Mouse (Mus musculus): ENCODE data around the gene Csnk1e. TPM values are rescaled to one million over a fixed set of nuclear protein-coding genes. Genes with fewer than 3 reads are reported as not detected.
"Not testable (repeated sequence)": the region's sequence is repeated elsewhere in the genome, so short reads cannot be mapped to it uniquely, and the experiment has no call there.

The Csnk1e gene
- polyA plus RNA-seq, 1 experiment from 2014 or later, result 7.5 TPM

- Histone ChIP-seq H3K4me1 (ENCODE audit: insufficient read depth) (no peaks in the 10 kb centered on the region), H3K27ac (ENCODE audit: low read depth) (no peak overlapping the region), H3K9ac (replicated peaks) (no peak overlapping the region), H3K36me3 (replicated peaks; ENCODE audit: insufficient read depth, low read length) (no peaks in the 10 kb centered on the region), H3K9me3 (ENCODE audit: low read length) (no peaks in the 10 kb centered on the region), H3K4me2 (ENCODE audit: low read depth, low read length) (no peak overlapping the region), H3K4me3 (ENCODE audit: low read depth, low read length) (no peak overlapping the region), H3K27me3 (ENCODE audit: insufficient read depth, low read length) (no peaks in the 10 kb centered on the region)
- TF ChIP-seq CTCF (IDR thresholded peaks at IDR 0.05; ENCODE audit: low read depth), result no peak
- no peak for TF ChIP-seq EP300 (IDR thresholded peaks at IDR 0.05; ENCODE audit: low read depth)
- ATAC-seq (no peak), DNase-seq (no peak)
- WGBS (ENCODE audit: insufficient replicate concordance), result 29% methylated on average over 17 of the region's 17 CpGs
Observed at GRCm38 (mm10) chr15:79470583-79470982, 15.2 kb upstream of the Csnk1e start.

- Histone ChIP-seq H3K9ac (replicated peaks) (no peak overlapping the region), H3K27ac (ENCODE audit: low read depth) (no peak overlapping the region), H3K9me3 (ENCODE audit: low read length) (no peaks in the 10 kb centered on the region), H3K4me3 (ENCODE audit: low read depth, low read length) (no peak overlapping the region), H3K4me1 (ENCODE audit: insufficient read depth) (no peaks in the 10 kb centered on the region), H3K4me2 (ENCODE audit: low read depth, low read length) (no peak overlapping the region), H3K27me3 (ENCODE audit: insufficient read depth, low read length) (no peaks in the 10 kb centered on the region), H3K36me3 (replicated peaks; ENCODE audit: insufficient read depth, low read length) (no peaks in the 10 kb centered on the region)
- TF ChIP-seq EP300 (IDR thresholded peaks at IDR 0.05; ENCODE audit: low read depth), result no peak
- TF ChIP-seq CTCF (IDR thresholded peaks at IDR 0.05; ENCODE audit: low read depth), result no peak
- WGBS (ENCODE audit: insufficient replicate concordance), result 72% methylated on average over 5 of the region's 5 CpGs
- ATAC-seq (no peak), DNase-seq (no peak)
Observed at GRCm38 (mm10) chr15:79469577-79469976, 14.2 kb upstream of the Csnk1e start.

- H3K27me3 ChIP-seq (ENCODE audit: insufficient read depth, low read length), result 0 out of 2 replicates have a peak, but pooled peaks cover 6% of the 10 kb centered on the region
- H3K27ac ChIP-seq (ENCODE audit: low read depth), result no peak overlapping the region
- 8% methylated on average over 18 of the region's 18 CpGs for WGBS (ENCODE audit: insufficient replicate concordance)
- no peak overlapping the region for H3K9ac ChIP-seq (replicated peaks)
- no peaks in the 10 kb centered on the region for H3K36me3 ChIP-seq (replicated peaks; ENCODE audit: insufficient read depth, low read length)
- ATAC-seq (peak; percentile 72), DNase-seq (peak; percentile 87)
- no peaks in the 10 kb centered on the region for H3K4me1 ChIP-seq (ENCODE audit: insufficient read depth)
- no peak overlapping the region for H3K4me3 ChIP-seq (ENCODE audit: low read depth, low read length)
- H3K4me2 ChIP-seq (ENCODE audit: low read depth, low read length), result no peak overlapping the region
- TF ChIP-seq EP300 (IDR thresholded peaks at IDR 0.05; ENCODE audit: low read depth) (no peak), CTCF (IDR thresholded peaks at IDR 0.05; ENCODE audit: low read depth) (peak; percentile 99)
- no peaks in the 10 kb centered on the region for H3K9me3 ChIP-seq (ENCODE audit: low read length)
Observed at GRCm38 (mm10) chr15:79466601-79467286, 11.4 kb upstream of the Csnk1e start.

- 0 out of 2 replicates have a peak overlapping the region, but pooled peaks have one; percentile 2 for H3K27ac ChIP-seq (ENCODE audit: low read depth)
- H3K9me3 ChIP-seq (ENCODE audit: low read length), result no peaks in the 10 kb centered on the region
- no peaks in the 10 kb centered on the region for H3K36me3 ChIP-seq (replicated peaks; ENCODE audit: insufficient read depth, low read length)
- H3K27me3 ChIP-seq (ENCODE audit: insufficient read depth, low read length), result no peaks in the 10 kb centered on the region
- WGBS (ENCODE audit: insufficient replicate concordance), result 52% methylated on average over 6 of the region's 6 CpGs
- TF ChIP-seq CTCF (IDR thresholded peaks at IDR 0.05; ENCODE audit: low read depth), result no peak
- no peak for TF ChIP-seq EP300 (IDR thresholded peaks at IDR 0.05; ENCODE audit: low read depth)
- H3K9ac ChIP-seq (replicated peaks), result no peak overlapping the region
- ATAC-seq, result peak; percentile 44
- peaks cover 13% of the 10 kb centered on the region for H3K4me1 ChIP-seq (ENCODE audit: insufficient read depth)
- no peak overlapping the region for H3K4me2 ChIP-seq (ENCODE audit: low read depth, low read length)
- H3K4me3 ChIP-seq (ENCODE audit: low read depth, low read length), result no peak overlapping the region
- no peak for DNase-seq
Observed at GRCm38 (mm10) chr15:79456546-79456945, 1.2 kb upstream of the Csnk1e start.

GRCm38 (mm10) chr15:79456104-79456503 is 738 bp upstream of the Csnk1e start:
- not testable (repeated sequence) for ATAC-seq; H3K27me3 ChIP-seq (ENCODE audit: insufficient read depth, low read length); H3K9ac ChIP-seq (replicated peaks); DNase-seq; H3K4me2 ChIP-seq (ENCODE audit: low read depth, low read length); H3K9me3 ChIP-seq (ENCODE audit: low read length); H3K4me3 ChIP-seq (ENCODE audit: low read depth, low read length); H3K36me3 ChIP-seq (replicated peaks; ENCODE audit: insufficient read depth, low read length)
- 0 out of 2 replicates have a peak overlapping the region, but pooled peaks have one; percentile 2 for H3K27ac ChIP-seq (ENCODE audit: low read depth)
- 49% methylated on average over 6 of the region's 6 CpGs for WGBS (ENCODE audit: insufficient replicate concordance)
- H3K4me1 ChIP-seq (ENCODE audit: insufficient read depth), result peaks cover 13% of the 10 kb centered on the region

- 75% methylated on average over 4 of the region's 4 CpGs for WGBS (ENCODE audit: insufficient replicate concordance)
- Histone ChIP-seq H3K27me3 (ENCODE audit: insufficient read depth, low read length) (no peaks in the 10 kb centered on the region), H3K4me1 (ENCODE audit: insufficient read depth) (peaks cover 13% of the 10 kb centered on the region), H3K27ac (ENCODE audit: low read depth) (no peak overlapping the region), H3K4me2 (ENCODE audit: low read depth, low read length) (no peak overlapping the region), H3K9me3 (ENCODE audit: low read length) (no peaks in the 10 kb centered on the region), H3K4me3 (ENCODE audit: low read depth, low read length) (no peak overlapping the region), H3K36me3 (replicated peaks; ENCODE audit: insufficient read depth, low read length) (no peaks in the 10 kb centered on the region), H3K9ac (replicated peaks) (no peak overlapping the region)
- TF ChIP-seq EP300 (IDR thresholded peaks at IDR 0.05; ENCODE audit: low read depth) (no peak), CTCF (IDR thresholded peaks at IDR 0.05; ENCODE audit: low read depth) (no peak)
- no peak for DNase-seq
- no peak for ATAC-seq
Observed at GRCm38 (mm10) chr15:79453831-79454230, 1.5 kb downstream of the Csnk1e start.
